Mouse (Mus musculus) gastrocnemius, postnatal 14 days (tissue): ENCODE measurements around the gene Hyal1. TPM values are rescaled to one million over a fixed set of nuclear protein-coding genes. Genes with fewer than 3 reads are reported as not detected.
A peak's percentile ranks its signal among the peaks of the same experiment; 100 is the strongest.
"Not testable (repeated sequence)": the region's sequence is repeated elsewhere in the genome, so short reads cannot be mapped to it uniquely, and the experiment has no call there.

Source experiments
- DNase-seq: peaks from one replicate; pipeline ENCODE4 v3.0.0; 2021; ENCODE audit warnings: mixed read lengths
- intact Hi-C: fragments of 180-260 bp; cut with DNase I; formaldehyde crosslinking; loops from one replicate; pipeline ENCODE4 v1.15.1; 2025; ENCODE audit warnings: low total_unique reads
- total RNA-seq, 2 experiments: library from RNA; stranded (reverse); gene quantifications; 2 replicates each; pipeline ENCODE4 v1.2.3; 2021

Gene Hyal1
- total RNA-seq, 2 experiments from 2014 or later, result 2.6 to 2.7 TPM

GRCm38 (mm10) chr9:107549297-107550074, 27.2 kb upstream of the Hyal1 start:
- DNase-seq, result no peak
- intact Hi-C loops, result no loop called here

- intact Hi-C loops, result no loop called here
Measured at GRCm38 (mm10) chr9:107550491-107551116, 26.1 kb upstream of the Hyal1 start.

GRCm38 (mm10) chr9:107551117-107551889, 25.4 kb upstream of the Hyal1 start, which contains the start of gene Rassf1:
Rassf1 (plus strand) TSS chr9:107551555.
- intact Hi-C loops, result no loop called here

More at GRCm38 (mm10) chr9:107550491-107551116, 26.1 kb upstream of the Hyal1 start:
- no peak for DNase-seq

GRCm38 (mm10) chr9:107551890-107552355, 24.8 kb upstream of the Hyal1 start:
- intact Hi-C loops, result no loop called here

More at GRCm38 (mm10) chr9:107551117-107551889, 25.4 kb upstream of the Hyal1 start, which contains the start of gene Rassf1:
- peak; percentile 78 for DNase-seq

GRCm38 (mm10) chr9:107552690-107553393, 23.9 kb upstream of the Hyal1 start:
- intact Hi-C loops, result no loop called here
- no peak for DNase-seq

More at GRCm38 (mm10) chr9:107551890-107552355, 24.8 kb upstream of the Hyal1 start:
- DNase-seq, result no peak

GRCm38 (mm10) chr9:107553541-107554318, 23.0 kb upstream of the Hyal1 start:
- DNase-seq, result no peak
- intact Hi-C loops, result no loop called here

- DNase-seq, result peak; percentile 95
- intact Hi-C loops, result no loop called here
Measured at GRCm38 (mm10) chr9:107554319-107554825, 22.4 kb upstream of the Hyal1 start.

- DNase-seq, result peak; percentile 70
- intact Hi-C loops, result no loop called here
Measured at GRCm38 (mm10) chr9:107555031-107555457, 21.7 kb upstream of the Hyal1 start.

GRCm38 (mm10) chr9:107555701-107556100, 21.0 kb upstream of the Hyal1 start:
- intact Hi-C loops, result no loop called here
- no peak for DNase-seq

- intact Hi-C loops, result no loop called here
- DNase-seq, result no peak
Measured at GRCm38 (mm10) chr9:107556346-107556745, 20.4 kb upstream of the Hyal1 start.

- peak; percentile 94 for DNase-seq
- intact Hi-C loops, result no loop called here
Measured at GRCm38 (mm10) chr9:107563029-107563581, 13.6 kb upstream of the Hyal1 start, which contains the start of gene Tusc2. Tusc2 (plus strand) TSS chr9:107563255.

GRCm38 (mm10) chr9:107565556-107565955, 11.2 kb upstream of the Hyal1 start:
- DNase-seq, intact Hi-C loops: not testable (repeated sequence)

GRCm38 (mm10) chr9:107566041-107566709, 10.6 kb upstream of the Hyal1 start:
- DNase-seq, result peak; percentile 80
- intact Hi-C loops, result no loop called here

- intact Hi-C loops, result no loop called here
- no peak for DNase-seq
Measured at GRCm38 (mm10) chr9:107566855-107567254, 9.9 kb upstream of the Hyal1 start.

- intact Hi-C loops, result no loop called here
Measured at GRCm38 (mm10) chr9:107567702-107568319, 8.9 kb upstream of the Hyal1 start, which contains the start of gene Hyal2. Hyal2 (plus strand) TSS chr9:107567945.

GRCm38 (mm10) chr9:107568331-107569261, 8.1 kb upstream of the Hyal1 start:
- DNase-seq, result peak; percentile 85
- intact Hi-C loops, result no loop called here

More at GRCm38 (mm10) chr9:107567702-107568319, 8.9 kb upstream of the Hyal1 start, which contains the start of gene Hyal2:
- no peak for DNase-seq
